Mouse (Mus musculus) adrenal gland, postnatal 10 days (tissue): Measurements from ENCODE around the gene Cldn7. TPM values are rescaled to one million over a fixed set of nuclear protein-coding genes. Genes with fewer than 3 reads are reported as not detected.
"Not testable (repeated sequence)": the region's sequence is repeated elsewhere in the genome, so short reads cannot be mapped to it uniquely, and the experiment has no call there.

Experiments
- DNase-seq: peaks from one replicate; pipeline ENCODE4 v3.0.0; 2021; ENCODE audit warnings: mixed read lengths
- long read RNA-seq, 2 experiments: library from polyadenylated mRNA; stranded (forward); transcript quantifications; one replicate each; pipeline ENCODE4 v2.0.0; 2021
- total RNA-seq, 2 experiments: library from RNA; stranded (reverse); gene quantifications; 2 replicates each; pipeline ENCODE4 v1.2.3; 2021

Gene Cldn7
- 1 to 10 TPM in 1 of 2 experiments, under 1 TPM in 1; 0.70 to 1.2 TPM for total RNA-seq
- long read RNA-seq, experiment 1 = 0 reads
- long read RNA-seq, experiment 2, partial matches to known transcripts = 0 of 4 reads
- long read RNA-seq, experiment 2, other reads (novel, unspliced or antisense) = 0 of 4 reads

- DNase-seq = no peak
Measured at GRCm38 (mm10) chr11:69964650-69965270, at the start of gene Cldn7. Cldn7 (plus strand) TSS chr11:69964779.

- DNase-seq = no peak
Measured at GRCm38 (mm10) chr11:69914917-69915430, 49.6 kb upstream of the Cldn7 start.

GRCm38 (mm10) chr11:69915667-69916627, 48.6 kb upstream of the Cldn7 start:
- no peak for DNase-seq

- not testable (repeated sequence) for DNase-seq
Measured at GRCm38 (mm10) chr11:69916652-69917378, 47.8 kb upstream of the Cldn7 start.

- no peak for DNase-seq
Measured at GRCm38 (mm10) chr11:69917379-69917948, 47.1 kb upstream of the Cldn7 start.

- no peak for DNase-seq
Measured at GRCm38 (mm10) chr11:69918118-69918517, 46.5 kb upstream of the Cldn7 start.

GRCm38 (mm10) chr11:69919053-69919452, 45.5 kb upstream of the Cldn7 start:
- DNase-seq = no peak

- peak; percentile 88 for DNase-seq
Measured at GRCm38 (mm10) chr11:69919661-69920265, 44.8 kb upstream of the Cldn7 start.

GRCm38 (mm10) chr11:69920266-69921031, 44.1 kb upstream of the Cldn7 start:
- DNase-seq = peak; percentile 66

GRCm38 (mm10) chr11:69921114-69922011, 43.2 kb upstream of the Cldn7 start, which contains the start of gene Eif5a:
Eif5a (minus strand) TSS chr11:69921958.
- DNase-seq = peak; percentile 100

GRCm38 (mm10) chr11:69922012-69922756, 42.4 kb upstream of the Cldn7 start:
- peak; percentile 16 for DNase-seq

GRCm38 (mm10) chr11:69922796-69923195, 41.8 kb upstream of the Cldn7 start:
- peak; percentile 23 for DNase-seq

GRCm38 (mm10) chr11:69927501-69927900, 37.1 kb upstream of the Cldn7 start:
- DNase-seq = no peak

- DNase-seq = no peak
Measured at GRCm38 (mm10) chr11:69929712-69930111, 34.9 kb upstream of the Cldn7 start.

- not testable (repeated sequence) for DNase-seq
Measured at GRCm38 (mm10) chr11:69930176-69930575, 34.4 kb upstream of the Cldn7 start.

- no peak for DNase-seq
Measured at GRCm38 (mm10) chr11:69930967-69931537, 33.5 kb upstream of the Cldn7 start.

- DNase-seq = no peak
Measured at GRCm38 (mm10) chr11:69931769-69932168, 32.8 kb upstream of the Cldn7 start.

- DNase-seq = no peak
Measured at GRCm38 (mm10) chr11:69932254-69932653, 32.3 kb upstream of the Cldn7 start.
